Mouse (Mus musculus): Measurements from ENCODE around the gene Bmp6. TPM values are rescaled to one million over a fixed set of nuclear protein-coding genes. Genes with fewer than 3 reads are reported as not detected.

Bmp6 gene
- polyA plus RNA-seq, 1 experiment from 2014 or later, result 8.9 TPM

DNA sequence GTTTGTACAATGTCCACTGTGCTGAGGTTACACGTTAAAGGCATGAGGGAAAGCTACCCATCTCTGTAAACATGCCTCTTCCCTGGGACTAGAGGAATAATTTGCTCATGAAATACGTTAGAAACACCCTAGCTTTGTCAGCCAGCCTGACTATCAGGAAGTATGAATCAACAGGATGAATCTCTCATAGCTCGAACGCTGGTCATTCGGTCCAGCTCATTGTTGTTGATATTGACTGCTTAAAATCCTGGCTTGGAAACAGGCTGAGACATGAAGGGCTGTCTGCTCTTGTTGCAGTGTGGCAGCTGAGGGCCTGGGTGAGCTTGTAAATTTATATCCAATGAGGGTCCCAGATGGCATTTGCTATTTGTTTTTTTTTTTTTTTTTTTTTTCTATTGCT is 4.9 kb downstream of the Bmp6 start:
- DNase-seq (ENCODE audit: low spot score), result no peak
- H3K27ac ChIP-seq, result no peak overlapping the region
- no peak for ATAC-seq (ENCODE audit: low FRiP score)
- no peaks in the 10 kb centered on the region for H3K36me3 ChIP-seq (replicated peaks; ENCODE audit: control insufficient read depth, insufficient read depth)
- H3K9ac ChIP-seq, result no peak overlapping the region
- H3K27me3 ChIP-seq (ENCODE audit: control insufficient read depth, insufficient read depth, low read length), result peaks cover 38% of the 10 kb centered on the region
- no peak overlapping the region for H3K4me3 ChIP-seq (replicated peaks; ENCODE audit: low read length)
- H3K4me2 ChIP-seq (replicated peaks), result no peak overlapping the region
- H3K4me1 ChIP-seq (replicated peaks; ENCODE audit: control insufficient read depth, insufficient read depth, low read length), result peaks cover 18% of the 10 kb centered on the region
- H3K9me3 ChIP-seq (ENCODE audit: control insufficient read depth, low read length), result no peaks in the 10 kb centered on the region
- 76% methylated on average over 5 of the region's 5 CpGs for WGBS

- WGBS, result 21% methylated on average over 5 of the region's 5 CpGs
- DNase-seq (ENCODE audit: low spot score) (no peak), ATAC-seq (ENCODE audit: low FRiP score) (no peak)
- H3K9me3 ChIP-seq (ENCODE audit: control insufficient read depth, low read length), result no peaks in the 10 kb centered on the region
- no peaks in the 10 kb centered on the region for H3K36me3 ChIP-seq (replicated peaks; ENCODE audit: control insufficient read depth, insufficient read depth)
- H3K9ac ChIP-seq, result no peak overlapping the region
- peaks cover 17% of the 10 kb centered on the region for H3K27me3 ChIP-seq (ENCODE audit: control insufficient read depth, insufficient read depth, low read length)
- no peak overlapping the region for H3K4me2 ChIP-seq (replicated peaks)
- peaks cover under 1% of the 10 kb centered on the region for H3K4me1 ChIP-seq (replicated peaks; ENCODE audit: control insufficient read depth, insufficient read depth, low read length)
- no peak overlapping the region for H3K4me3 ChIP-seq (replicated peaks; ENCODE audit: low read length)
- no peak overlapping the region for H3K27ac ChIP-seq
Measured at GRCm38 (mm10) chr13:38351996-38352395, 7.1 kb downstream of the Bmp6 start.

DNA sequence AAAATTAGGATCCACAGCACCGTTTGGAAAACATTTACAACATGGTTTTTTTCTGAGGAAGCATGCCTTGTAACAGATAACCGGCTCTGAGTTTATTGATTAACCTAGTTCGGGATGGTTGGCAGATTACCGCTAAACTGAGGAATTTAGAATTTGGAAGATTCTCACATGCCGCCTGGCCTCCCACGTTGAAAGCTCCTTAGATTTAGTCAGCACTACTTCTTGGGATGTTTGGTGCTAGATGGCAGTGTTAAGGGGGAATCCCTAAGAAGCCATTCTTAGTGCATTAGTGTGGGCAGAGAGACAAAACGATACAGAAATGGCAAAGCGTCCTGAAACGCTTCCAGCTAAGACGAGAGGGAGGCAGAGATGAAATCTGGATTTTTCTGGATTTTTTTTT is 8.1 kb downstream of the Bmp6 start:
- no peaks in the 10 kb centered on the region for H3K36me3 ChIP-seq (replicated peaks; ENCODE audit: control insufficient read depth, insufficient read depth)
- no peak overlapping the region for H3K27ac ChIP-seq
- DNase-seq (ENCODE audit: low spot score) (no peak), ATAC-seq (ENCODE audit: low FRiP score) (no peak)
- H3K4me1 ChIP-seq (replicated peaks; ENCODE audit: control insufficient read depth, insufficient read depth, low read length), result no peaks in the 10 kb centered on the region; the same call in 1 of the 2 replicates
- H3K4me3 ChIP-seq (replicated peaks; ENCODE audit: low read length), result no peak overlapping the region
- H3K4me2 ChIP-seq (replicated peaks), result no peak overlapping the region
- no peak overlapping the region for H3K9ac ChIP-seq
- no peaks in the 10 kb centered on the region for H3K9me3 ChIP-seq (ENCODE audit: control insufficient read depth, low read length)
- WGBS, result 59% methylated on average over 10 of the region's 10 CpGs
- peaks cover 7% of the 10 kb centered on the region for H3K27me3 ChIP-seq (ENCODE audit: control insufficient read depth, insufficient read depth, low read length)

GRCm38 (mm10) chr13:38353420-38354255 is 8.7 kb downstream of the Bmp6 start:
- no peak overlapping the region for H3K27ac ChIP-seq
- H3K36me3 ChIP-seq (replicated peaks; ENCODE audit: control insufficient read depth, insufficient read depth), result no peaks in the 10 kb centered on the region
- no peak for ATAC-seq (ENCODE audit: low FRiP score)
- H3K27me3 ChIP-seq (ENCODE audit: control insufficient read depth, insufficient read depth, low read length), result 0 out of 2 replicates have a peak, but pooled peaks cover under 1% of the 10 kb centered on the region
- H3K4me1 ChIP-seq (replicated peaks; ENCODE audit: control insufficient read depth, insufficient read depth, low read length), result no peaks in the 10 kb centered on the region; the same call in 1 of the 2 replicates
- DNase-seq (ENCODE audit: low spot score), result no peak
- no peak overlapping the region for H3K4me3 ChIP-seq (replicated peaks; ENCODE audit: low read length)
- WGBS, result 55% methylated on average over 24 of the region's 24 CpGs
- no peaks in the 10 kb centered on the region for H3K9me3 ChIP-seq (ENCODE audit: control insufficient read depth, low read length)
- H3K9ac ChIP-seq, result no peak overlapping the region
- no peak overlapping the region; the same call in 1 of the 2 replicates for H3K4me2 ChIP-seq (replicated peaks)

GRCm38 (mm10) chr13:38354284-38354683 is 9.4 kb downstream of the Bmp6 start:
- no peaks in the 10 kb centered on the region for H3K27me3 ChIP-seq (ENCODE audit: control insufficient read depth, insufficient read depth, low read length)
- H3K36me3 ChIP-seq (replicated peaks; ENCODE audit: control insufficient read depth, insufficient read depth), result no peaks in the 10 kb centered on the region
- no peaks in the 10 kb centered on the region for H3K9me3 ChIP-seq (ENCODE audit: control insufficient read depth, low read length)
- no peaks in the 10 kb centered on the region; the same call in 1 of the 2 replicates for H3K4me1 ChIP-seq (replicated peaks; ENCODE audit: control insufficient read depth, insufficient read depth, low read length)
- H3K27ac ChIP-seq, result no peak overlapping the region
- H3K9ac ChIP-seq, result no peak overlapping the region
- H3K4me3 ChIP-seq (replicated peaks; ENCODE audit: low read length), result no peak overlapping the region
- ATAC-seq (ENCODE audit: low FRiP score) (no peak), DNase-seq (ENCODE audit: low spot score) (no peak)
- WGBS, result 77% methylated on average over 1 of the region's 1 CpGs
- H3K4me2 ChIP-seq (replicated peaks), result no peak overlapping the region

DNA sequence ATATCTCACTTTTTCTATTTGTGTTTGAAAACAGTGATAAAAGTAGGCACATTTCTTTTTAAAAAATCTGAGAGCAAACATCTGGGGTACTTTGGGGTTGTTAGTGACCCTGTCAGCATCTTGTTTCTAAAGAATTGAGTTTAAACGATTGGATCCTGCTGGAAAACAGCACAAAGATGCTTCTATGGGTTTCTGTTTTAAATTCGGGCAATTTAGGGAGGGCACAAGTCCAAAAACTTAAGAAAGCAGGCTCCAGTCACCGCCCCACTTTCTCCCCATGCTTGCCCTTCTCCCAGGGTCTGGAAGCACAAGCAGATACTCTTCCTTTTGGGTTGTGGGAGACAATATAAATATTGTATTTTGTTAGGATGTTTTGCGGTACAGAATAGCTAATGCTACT is 14.1 kb downstream of the Bmp6 start:
- DNase-seq (ENCODE audit: low spot score) (no peak), ATAC-seq (ENCODE audit: low FRiP score) (no peak)
- Histone ChIP-seq H3K27me3 (ENCODE audit: control insufficient read depth, insufficient read depth, low read length) (no peaks in the 10 kb centered on the region), H3K9ac (no peak overlapping the region), H3K4me1 (replicated peaks; ENCODE audit: control insufficient read depth, insufficient read depth, low read length) (no peaks in the 10 kb centered on the region; the same call in 1 of the 2 replicates), H3K27ac (no peak overlapping the region), H3K4me2 (replicated peaks) (no peak overlapping the region), H3K4me3 (replicated peaks; ENCODE audit: low read length) (no peak overlapping the region), H3K36me3 (replicated peaks; ENCODE audit: control insufficient read depth, insufficient read depth) (no peaks in the 10 kb centered on the region), H3K9me3 (ENCODE audit: control insufficient read depth, low read length) (no peaks in the 10 kb centered on the region)
- WGBS, result 81% methylated on average over 4 of the region's 4 CpGs

- 92% methylated on average over 4 of the region's 4 CpGs for WGBS
- ATAC-seq (ENCODE audit: low FRiP score), result no peak
- Histone ChIP-seq H3K27ac (no peak overlapping the region), H3K4me3 (replicated peaks; ENCODE audit: low read length) (no peak overlapping the region), H3K4me2 (replicated peaks) (no peak overlapping the region), H3K9me3 (ENCODE audit: control insufficient read depth, low read length) (no peaks in the 10 kb centered on the region), H3K27me3 (ENCODE audit: control insufficient read depth, insufficient read depth, low read length) (no peaks in the 10 kb centered on the region), H3K36me3 (replicated peaks; ENCODE audit: control insufficient read depth, insufficient read depth) (no peaks in the 10 kb centered on the region), H3K4me1 (replicated peaks; ENCODE audit: control insufficient read depth, insufficient read depth, low read length) (no peaks in the 10 kb centered on the region), H3K9ac (no peak overlapping the region)
- DNase-seq (ENCODE audit: low spot score), result no peak
Measured at GRCm38 (mm10) chr13:38362751-38363150, 17.8 kb downstream of the Bmp6 start.

DNA sequence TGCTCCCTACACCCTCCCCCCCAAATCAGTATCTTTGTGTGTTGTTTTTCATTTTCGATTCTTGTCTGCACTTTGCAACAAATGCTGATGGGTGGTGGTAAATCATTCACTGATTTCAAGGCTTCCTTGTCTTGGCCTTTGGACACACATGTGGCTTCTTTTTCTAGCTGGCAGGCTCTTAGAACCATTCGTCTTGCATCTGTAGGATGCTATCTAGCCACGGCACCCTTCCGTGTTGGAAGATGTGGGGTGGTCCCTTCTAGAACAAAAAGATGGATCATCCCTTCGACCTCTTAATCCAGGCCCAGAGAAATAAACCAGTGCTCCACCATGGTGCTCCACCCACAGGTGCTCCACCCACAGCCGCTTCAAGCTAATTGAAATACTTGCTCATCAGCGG is 19.0 kb downstream of the Bmp6 start:
- Histone ChIP-seq H3K4me2 (replicated peaks) (no peak overlapping the region), H3K27ac (no peak overlapping the region), H3K4me3 (replicated peaks; ENCODE audit: low read length) (no peak overlapping the region), H3K27me3 (ENCODE audit: control insufficient read depth, insufficient read depth, low read length) (no peaks in the 10 kb centered on the region), H3K9me3 (ENCODE audit: control insufficient read depth, low read length) (no peaks in the 10 kb centered on the region), H3K36me3 (replicated peaks; ENCODE audit: control insufficient read depth, insufficient read depth) (no peaks in the 10 kb centered on the region), H3K9ac (no peak overlapping the region), H3K4me1 (replicated peaks; ENCODE audit: control insufficient read depth, insufficient read depth, low read length) (no peaks in the 10 kb centered on the region)
- DNase-seq (ENCODE audit: low spot score) (no peak), ATAC-seq (ENCODE audit: low FRiP score) (no peak)
- WGBS, result 89% methylated on average over 7 of the region's 7 CpGs

DNA sequence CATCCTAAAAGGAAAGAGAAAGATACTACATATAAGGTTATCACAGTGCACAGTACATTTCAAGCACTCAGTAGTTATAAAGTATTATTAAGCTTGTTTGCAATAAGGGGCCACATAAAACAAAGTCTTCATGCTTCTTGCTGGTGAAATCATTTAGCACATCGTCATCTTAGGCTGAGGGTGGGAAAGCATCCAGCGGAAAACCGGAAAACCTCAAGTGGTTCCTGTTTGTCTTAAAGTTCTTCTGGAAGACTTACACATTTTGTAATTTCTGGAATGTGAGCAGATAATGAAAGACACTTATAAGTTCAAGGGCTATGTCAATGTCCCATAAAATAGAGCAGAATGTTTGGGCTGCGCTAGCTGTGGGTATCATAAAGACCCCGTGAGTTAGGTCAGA is 24.7 kb downstream of the Bmp6 start:
- DNase-seq (ENCODE audit: low spot score), result no peak
- no peak overlapping the region for H3K4me3 ChIP-seq (replicated peaks; ENCODE audit: low read length)
- no peaks in the 10 kb centered on the region for H3K9me3 ChIP-seq (ENCODE audit: control insufficient read depth, low read length)
- 92% methylated on average over 5 of the region's 5 CpGs for WGBS
- H3K27me3 ChIP-seq (ENCODE audit: control insufficient read depth, insufficient read depth, low read length), result no peaks in the 10 kb centered on the region
- H3K36me3 ChIP-seq (replicated peaks; ENCODE audit: control insufficient read depth, insufficient read depth), result no peaks in the 10 kb centered on the region
- no peak overlapping the region for H3K27ac ChIP-seq
- ATAC-seq (ENCODE audit: low FRiP score), result no peak
- H3K4me2 ChIP-seq (replicated peaks), result no peak overlapping the region
- no peaks in the 10 kb centered on the region for H3K4me1 ChIP-seq (replicated peaks; ENCODE audit: control insufficient read depth, insufficient read depth, low read length)
- no peak overlapping the region for H3K9ac ChIP-seq
